Comparison of ENCODE assay signal across 8 mouse cellular contexts in genomic region chr12:21112453-21112857, GRCm38 (mm10).
DNase-seq lines count a peak whose midpoint lies in the region; ATAC-seq lines count a peak whose summit lies in the region.

No protein-coding gene starts in this region.

- peak overlapping the region; percentile 63 for H3K4me2 ChIP-seq in hindbrain, embryonic 11.5 days (replicated peaks; ENCODE audit: low read depth, low read length)

- DNase-seq in T-cell, adult 2 months (ENCODE audit: low spot score), result peak; percentile 34
- DNase-seq in cerebellum, postnatal 25 days, result peak; percentile 81 to 86
- DNase-seq in frontal cortex, postnatal 14 days (ENCODE audit: low spot score in 2 of 2), result peak; percentile 71 to 73
- DNase-seq in hindbrain, embryonic 11.5 days (ENCODE audit: low spot score), result peak; percentile 75
- DNase-seq in layer of hippocampus, postnatal 14 days (ENCODE audit: low spot score in 2 of 2), result peak; percentile 75 to 77
- DNase-seq in lung, postnatal 10 days, result peak; percentile 85
- DNase-seq in retina, embryonic 14.5 days (ENCODE audit: low spot score), result peak; percentile 80
- DNase-seq in urinary bladder, postnatal 14 days (ENCODE audit: low spot score), result peak; percentile 73

- no peaks in the 10 kb centered on the region for H3K27me3 ChIP-seq in hindbrain, embryonic 11.5 days (ENCODE audit: control insufficient read depth, insufficient read depth, low read length)

- no peaks in the 10 kb centered on the region for H3K36me3 ChIP-seq in hindbrain, embryonic 11.5 days (ENCODE audit: control insufficient read depth, insufficient read depth, low read length)

- no peaks in the 10 kb centered on the region for H3K9me3 ChIP-seq in hindbrain, embryonic 11.5 days (ENCODE audit: control insufficient read depth, low read length)

- H3K9ac ChIP-seq in hindbrain, embryonic 11.5 days (ENCODE audit: low read depth, low read length), result peak overlapping the region; percentile 81

- H3K4me3 ChIP-seq in hindbrain, embryonic 11.5 days (ENCODE audit: low read depth, low read length), result peak overlapping the region; percentile 79

- H3K27ac ChIP-seq in hindbrain, embryonic 11.5 days (ENCODE audit: low read depth, low read length), result peak overlapping the region; percentile 83

- whole genome bisulfite sequencing in hindbrain, embryonic 11.5 days, result under 1% methylated on average over 17 of the region's 17 CpGs

- peak; percentile 45; the same call in 1 of the 2 replicates for ATAC-seq in hindbrain, embryonic 11.5 days (ENCODE audit: low FRiP score)

- H3K4me1 ChIP-seq in hindbrain, embryonic 11.5 days (replicated peaks; ENCODE audit: control insufficient read depth, insufficient read depth, low read length), result no peaks in the 10 kb centered on the region

Comparison
In these comparisons a context has a peak if more than half of its experiments do, and no peak if none do; other contexts are left out.
1. Peak in every context shown above with its lines: DNase-seq, ATAC-seq, H3K4me3 ChIP-seq and H3K27ac ChIP-seq.
2. DNase-seq: peak in every context shown above with its lines; median percentile 85 in lung, postnatal 10 days; 84 in cerebellum, postnatal 25 days; 80 in retina, embryonic 14.5 days; 76 in layer of hippocampus, postnatal 14 days; 75 in hindbrain, embryonic 11.5 days; 73 in urinary bladder, postnatal 14 days; 72 in frontal cortex, postnatal 14 days; 34 in T-cell, adult 2 months.